Mouse (Mus musculus) limb, embryonic 14.5 days (tissue): Measurements from ENCODE around the gene Gm10570. TPM values are rescaled to one million over a fixed set of nuclear protein-coding genes. Genes with fewer than 3 reads are reported as not detected.

Experiments
- ATAC-seq: fragments of 200-750 bp; cut with Nextera tagmentation; 2 replicates; pipeline ENCODE4 v1.8.0; 2017; ENCODE audit warnings: low read depth, moderate number of reproducible peaks, moderate TSS enrichment; ENCODE audit not compliant: low FRiP score
- DNase-seq: peaks from one replicate; pipeline ENCODE4 v3.0.0-alpha.2; 2015; ENCODE audit warnings: low spot score
- H3K27ac ChIP-seq: fragments of 300-500 bp; sonication (generic); replicated peaks from 2 replicates; pipeline ENCODE4 v1.5.1; 2014; ENCODE audit warnings: low read depth, mild to moderate bottlenecking, low read length, moderate library complexity, mixed read lengths
- H3K27me3 ChIP-seq: fragments of 300-500 bp; sonication (generic); 2 replicates; pipeline ENCODE4 v1.6.1; 2014; ENCODE audit warnings: low read length, mixed read lengths; ENCODE audit not compliant: control insufficient read depth, insufficient read depth
- H3K36me3 ChIP-seq: fragments of 300-500 bp; sonication (generic); 2 replicates; pipeline ENCODE4 v1.6.1; 2014; ENCODE audit warnings: mild to moderate bottlenecking, low read length, moderate library complexity, mixed read lengths; ENCODE audit not compliant: control insufficient read depth, insufficient read depth
- H3K4me1 ChIP-seq: fragments of 300-500 bp; sonication (generic); 2 replicates; pipeline ENCODE4 v1.6.1; 2014; ENCODE audit warnings: antibody characterized with exemption, low read length, mixed read lengths; ENCODE audit not compliant: control insufficient read depth, insufficient read depth
- H3K4me2 ChIP-seq: fragments of 300-500 bp; sonication (generic); replicated peaks from 2 replicates; pipeline ENCODE4 v1.6.1; 2014; ENCODE audit warnings: low read depth, mild to moderate bottlenecking, low read length, moderate library complexity; ENCODE audit not compliant: severe bottlenecking
- H3K4me3 ChIP-seq: fragments of 300-500 bp; sonication (generic); replicated peaks from 2 replicates; pipeline ENCODE4 v1.5.1; 2014; ENCODE audit warnings: low read length
- H3K9ac ChIP-seq: fragments of 300-500 bp; sonication (generic); 2 replicates; pipeline ENCODE4 v1.6.1; 2014; ENCODE audit warnings: mild to moderate bottlenecking, low read depth, low read length, moderate library complexity; ENCODE audit not compliant: severe bottlenecking
- H3K9me3 ChIP-seq: fragments of 300-500 bp; sonication (generic); 2 replicates; pipeline ENCODE4 v1.6.1; 2016; ENCODE audit warnings: low read length; ENCODE audit not compliant: control insufficient read depth
- POLR2A ChIP-seq: fragments of 200-500 bp; IDR thresholded peaks from 2 replicates; pipeline ENCODE4 v1.8.0; 2012; ENCODE audit warnings: inconsistent platforms, mild to moderate bottlenecking, moderate library complexity, borderline replicate concordance; ENCODE audit not compliant: insufficient read depth, insufficient read length; ENCODE audit errors: extremely low read depth
- WGBS: fragments of 180-500 bp; shearing (Covaris S2); extraction: QIAGEN DNeasy Blood & Tissue Kit; methylation state at CpG from one replicate; pipeline ENCODE4 v1.1.7; 2014; 5-methylcytosine and 5-hydroxymethylcytosine counted together
- polyA plus RNA-seq, 2 experiments: library from polyadenylated mRNA; depleted of rRNA in 1 of 2; stranded (reverse) in 1 of 2; unstranded in 1 of 2; fragments of >200 nt; fragmentation: Nextera tagmentation in 1 of 2; extraction: Ambion mirVana in 1 of 2; gene quantifications; 2 replicates each; pipeline versions ENCODE4 v1.2.1 to v1.2.3; 2012 to 2014

Gm10570 gene
- polyA plus RNA-seq, 2 experiments: 0.30 TPM; not detected in 1

GRCm38 (mm10) chr4:130341691-130342090 lies 33.2 kb upstream of the Gm10570 start:
- Histone ChIP-seq H3K36me3 (peaks cover 34% of the 10 kb centered on the region), H3K27ac (no peak overlapping the region), H3K9me3 (no peaks in the 10 kb centered on the region), H3K27me3 (no peaks in the 10 kb centered on the region), H3K4me3 (no peak overlapping the region), H3K9ac (no peak overlapping the region), H3K4me1 (no peaks in the 10 kb centered on the region), H3K4me2 (no peak overlapping the region)
- WGBS: 33% methylated on average over 4 of the region's 4 CpGs
- DNase-seq (peak; percentile 68), ATAC-seq (no peak)
- no peak for TF ChIP-seq POLR2A

GRCm38 (mm10) chr4:130335867-130336266 lies 27.4 kb upstream of the Gm10570 start:
- DNase-seq (no peak), ATAC-seq (no peak)
- Histone ChIP-seq H3K9ac (no peak overlapping the region), H3K36me3 (peaks cover 51% of the 10 kb centered on the region), H3K4me2 (no peak overlapping the region), H3K27me3 (no peaks in the 10 kb centered on the region), H3K9me3 (no peaks in the 10 kb centered on the region), H3K27ac (no peak overlapping the region), H3K4me3 (no peak overlapping the region), H3K4me1 (no peaks in the 10 kb centered on the region)
- WGBS: 94% methylated on average over 5 of the region's 5 CpGs
- TF ChIP-seq POLR2A: no peak

GRCm38 (mm10) chr4:130327366-130327765 lies 18.9 kb upstream of the Gm10570 start:
- no peak for ATAC-seq
- Histone ChIP-seq H3K36me3 (peaks cover 66% of the 10 kb centered on the region), H3K9me3 (no peaks in the 10 kb centered on the region), H3K4me2 (no peak overlapping the region), H3K27me3 (no peaks in the 10 kb centered on the region), H3K27ac (no peak overlapping the region), H3K4me1 (no peaks in the 10 kb centered on the region), H3K9ac (no peak overlapping the region), H3K4me3 (no peak overlapping the region)
- TF ChIP-seq POLR2A: no peak
- no peak for DNase-seq
- 89% methylated on average over 9 of the region's 9 CpGs for WGBS

- no peak for TF ChIP-seq POLR2A
- ATAC-seq (no peak), DNase-seq (no peak)
- Histone ChIP-seq H3K4me1 (no peaks in the 10 kb centered on the region), H3K9me3 (no peaks in the 10 kb centered on the region), H3K4me2 (no peak overlapping the region), H3K27me3 (no peaks in the 10 kb centered on the region), H3K9ac (no peak overlapping the region), H3K27ac (no peak overlapping the region), H3K4me3 (no peak overlapping the region), H3K36me3 (peaks cover 65% of the 10 kb centered on the region)
- 98% methylated on average over 2 of the region's 2 CpGs for WGBS
Measured at GRCm38 (mm10) chr4:130325446-130325845, 17.0 kb upstream of the Gm10570 start.

- no peaks in the 10 kb centered on the region for H3K4me1 ChIP-seq
- no peak overlapping the region for H3K4me2 ChIP-seq
- no peaks in the 10 kb centered on the region for H3K9me3 ChIP-seq
- no peak overlapping the region for H3K27ac ChIP-seq
- DNase-seq (no peak), ATAC-seq (no peak)
- H3K4me3 ChIP-seq: no peak overlapping the region
- WGBS: 85% methylated on average over 5 of the region's 5 CpGs
- no peak overlapping the region for H3K9ac ChIP-seq
- peaks cover 70% of the 10 kb centered on the region for H3K36me3 ChIP-seq
- H3K27me3 ChIP-seq: no peaks in the 10 kb centered on the region
- TF ChIP-seq POLR2A: no peak
Measured at GRCm38 (mm10) chr4:130323607-130324006, 15.1 kb upstream of the Gm10570 start.

GRCm38 (mm10) chr4:130323165-130323564 lies 14.7 kb upstream of the Gm10570 start:
- H3K27me3 ChIP-seq: no peaks in the 10 kb centered on the region
- H3K9me3 ChIP-seq: no peaks in the 10 kb centered on the region
- no peak overlapping the region for H3K9ac ChIP-seq
- no peak overlapping the region for H3K27ac ChIP-seq
- no peak for TF ChIP-seq POLR2A
- H3K36me3 ChIP-seq: peaks cover 70% of the 10 kb centered on the region
- no peak overlapping the region for H3K4me2 ChIP-seq
- ATAC-seq (no peak), DNase-seq (no peak)
- WGBS: 74% methylated on average over 1 of the region's 1 CpGs
- no peak overlapping the region for H3K4me3 ChIP-seq
- H3K4me1 ChIP-seq: no peaks in the 10 kb centered on the region
